Mouse (Mus musculus): ENCODE measurements at regions not wholly inside any gene's neighbourhood (a gene's known extent, or its start where the extent isn't known, plus 50 kb on each side); places are given as distances from the start of the nearest gene placed in this dataset.

DNA sequence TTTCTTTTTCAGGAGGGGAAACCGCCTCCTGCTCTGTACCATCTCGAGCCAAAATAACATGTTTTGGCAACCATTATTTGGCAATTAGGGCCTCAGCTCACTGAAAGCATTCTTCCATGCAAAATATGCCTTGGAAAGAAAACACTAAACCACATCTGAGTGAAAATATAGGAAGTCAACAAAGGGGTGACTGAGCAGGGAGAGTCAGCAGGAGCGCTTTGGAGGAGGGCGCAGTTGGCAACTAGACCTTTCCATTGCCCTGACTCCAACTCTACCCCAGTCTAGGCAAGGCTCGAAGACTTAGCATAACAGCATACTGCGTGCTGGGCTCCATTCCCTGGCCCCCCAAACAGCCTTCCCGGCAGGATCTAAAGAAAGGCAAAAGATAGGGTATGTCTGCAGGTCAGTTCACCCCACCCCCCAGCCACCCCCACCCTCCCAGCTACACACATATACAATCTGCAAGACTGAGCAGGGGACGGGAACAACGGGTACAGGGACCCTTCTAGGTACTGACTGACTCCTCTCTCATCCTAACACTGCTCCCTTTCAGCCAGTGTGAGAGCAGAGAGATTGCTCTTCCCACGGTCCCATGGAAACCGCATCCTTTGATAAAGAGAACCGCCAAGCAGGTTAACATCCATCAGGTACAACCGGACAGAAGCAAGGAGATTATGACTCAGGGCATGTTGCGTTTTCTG, 163.5 kb upstream of the Lef1 start:
- POLR2A ChIA-PET = interaction anchor here in 2 of 4 experiments (0.6 to 0.7 kb wide), 4 partner anchors 9 to 883 kb away, joined by 3 to 9 read pairs (median 4); no protein-coding TSS in a partner anchor
- CTCF ChIA-PET = interaction anchor here in 2 of 4 experiments (0.6 to 0.7 kb wide), 2 partner anchors 9 to 677 kb away, joined by 3 read pairs; no protein-coding TSS in a partner anchor

DNA sequence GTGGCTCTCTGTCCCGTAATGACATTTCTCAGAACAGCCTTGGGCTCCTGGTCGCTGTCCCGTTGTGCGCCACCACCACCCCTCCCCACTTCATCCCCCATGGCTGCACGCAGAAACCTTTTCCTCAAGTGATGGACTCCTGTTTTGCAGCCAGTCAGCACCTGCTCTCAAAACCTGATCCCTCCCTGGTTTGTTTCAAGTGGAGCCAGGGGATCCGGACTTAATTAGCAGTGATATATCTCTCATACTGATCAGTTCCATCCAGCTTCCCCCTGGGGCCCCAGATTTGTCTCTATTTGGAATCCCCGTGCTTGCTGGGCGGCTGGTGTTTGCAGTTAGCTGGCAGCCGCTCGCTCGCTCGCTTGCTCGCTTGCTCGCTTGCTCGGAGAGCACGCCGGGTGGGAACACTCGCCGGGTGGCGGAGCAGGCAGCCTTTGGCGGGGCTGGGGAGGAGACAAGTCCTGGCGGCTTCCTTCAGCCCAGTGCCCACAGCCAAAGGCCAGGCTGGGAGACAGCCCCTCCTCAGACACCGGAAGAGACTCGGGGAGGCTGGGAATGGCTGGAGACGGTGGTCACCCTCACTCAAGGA, 164.3 kb upstream of the Lef1 start:
- POLR2A ChIA-PET = interaction anchor here in 2 of 4 experiments (0.6 to 1.6 kb wide), 5 partner anchors 10 to 884 kb away, joined by 3 to 9 read pairs (median 3); no protein-coding TSS in a partner anchor
- CTCF ChIA-PET = interaction anchor here in 1 of 4 experiments (0.7 to 1.0 kb wide), 2 partner anchors 10 to 676 kb away, joined by 3 read pairs; no protein-coding TSS in a partner anchor

DNA sequence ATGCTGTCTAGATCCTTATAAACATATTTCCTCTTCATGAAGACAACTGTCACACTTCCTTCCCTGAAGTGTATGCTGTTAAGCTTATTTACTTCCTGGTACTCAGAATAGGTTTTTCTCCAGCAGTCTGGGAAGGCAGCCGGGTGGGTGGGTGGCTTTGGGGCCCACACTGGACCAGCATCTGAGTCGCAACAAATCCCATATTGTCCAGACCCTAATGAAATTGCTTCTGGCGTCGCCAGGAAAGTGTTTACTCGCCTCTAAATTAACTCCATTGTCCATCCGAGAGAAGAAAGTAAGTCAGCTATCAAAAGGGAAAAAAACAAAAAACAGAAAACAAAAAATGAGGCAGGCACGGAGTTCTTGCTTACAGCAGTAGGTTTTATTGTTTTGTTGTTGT, 164.9 kb upstream of the Lef1 start:
- ChIA-PET CTCF (interaction anchor here in 1 of 4 experiments (1.0 kb wide), 1 partner anchor 10 kb away, joined by 3 read pairs; no protein-coding TSS in a partner anchor), POLR2A (interaction anchor here in 1 of 4 experiments (1.0 to 1.6 kb wide), 2 partner anchors 10 to 140 kb away, joined by 3 to 6 read pairs; no protein-coding TSS in a partner anchor)

DNA sequence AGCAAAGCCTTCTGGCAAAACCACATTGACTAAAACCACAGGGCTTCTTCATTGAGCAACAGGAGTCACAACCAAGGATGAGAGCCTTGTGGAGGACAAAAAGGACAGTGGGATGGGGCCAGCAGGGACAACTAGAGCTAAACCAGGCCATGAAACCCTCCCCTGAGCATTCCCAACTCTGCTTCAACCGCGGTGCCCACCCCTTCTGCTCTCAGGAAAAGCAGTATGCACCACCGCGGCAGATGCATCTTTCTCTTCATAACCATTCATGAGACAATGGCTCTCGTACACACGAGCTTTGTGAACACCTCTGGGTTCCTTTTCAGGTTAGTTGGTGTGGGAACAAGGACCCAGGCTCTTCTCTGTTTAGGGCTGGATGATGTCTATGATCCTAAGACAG, 166.0 kb upstream of the Lef1 start:
- ChIA-PET POLR2A (interaction anchor here in 1 of 4 experiments (1.6 kb wide), 1 partner anchor 9 kb away, joined by 6 read pairs; no protein-coding TSS in a partner anchor), CTCF (interaction anchor here in 1 of 4 experiments (0.7 kb wide), 1 partner anchor 42 kb away, joined by 3 read pairs; no protein-coding TSS in a partner anchor)

DNA sequence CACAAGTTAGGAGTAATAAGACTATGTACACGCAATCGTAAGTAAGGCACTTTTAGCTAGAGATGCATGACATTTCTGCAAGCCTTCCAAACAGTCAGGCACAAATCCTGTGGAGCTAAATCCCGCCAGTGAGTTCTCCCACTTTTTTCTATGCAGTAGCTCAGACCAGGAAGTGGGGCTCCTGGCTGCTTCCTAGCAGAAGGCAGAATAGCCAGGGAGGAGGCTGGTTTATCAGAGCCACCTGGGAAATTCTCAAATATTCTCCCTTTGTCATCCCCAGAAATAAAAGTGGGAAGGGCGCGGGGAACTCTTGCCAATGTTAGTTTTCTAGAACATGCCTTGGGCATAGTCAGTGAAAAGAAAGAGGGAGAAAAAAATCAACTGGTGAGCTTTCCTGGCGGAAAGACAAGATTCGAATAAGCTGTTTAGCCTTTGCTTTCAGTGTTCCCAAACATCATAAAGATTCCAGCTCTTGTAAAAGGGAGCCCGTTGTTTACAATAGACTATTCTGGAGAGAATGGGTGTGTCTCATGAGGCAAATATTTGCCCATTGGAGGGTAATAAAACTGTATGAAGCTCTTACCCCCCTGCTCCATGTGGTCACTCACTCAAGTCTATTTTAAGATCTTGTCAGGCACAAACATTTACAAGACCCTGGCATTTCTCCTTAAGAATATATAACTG, 167.2 kb upstream of the Lef1 start:
- POLR2A ChIA-PET = interaction anchor here in 1 of 4 experiments (0.5 to 0.8 kb wide), 2 partner anchors 20 to 1712 kb away, joined by 3 to 6 read pairs; no protein-coding TSS in a partner anchor
- CTCF ChIA-PET = interaction anchor here in 1 of 4 experiments (0.6 kb wide), 1 partner anchor 9 kb away, joined by 3 read pairs; no protein-coding TSS in a partner anchor

DNA sequence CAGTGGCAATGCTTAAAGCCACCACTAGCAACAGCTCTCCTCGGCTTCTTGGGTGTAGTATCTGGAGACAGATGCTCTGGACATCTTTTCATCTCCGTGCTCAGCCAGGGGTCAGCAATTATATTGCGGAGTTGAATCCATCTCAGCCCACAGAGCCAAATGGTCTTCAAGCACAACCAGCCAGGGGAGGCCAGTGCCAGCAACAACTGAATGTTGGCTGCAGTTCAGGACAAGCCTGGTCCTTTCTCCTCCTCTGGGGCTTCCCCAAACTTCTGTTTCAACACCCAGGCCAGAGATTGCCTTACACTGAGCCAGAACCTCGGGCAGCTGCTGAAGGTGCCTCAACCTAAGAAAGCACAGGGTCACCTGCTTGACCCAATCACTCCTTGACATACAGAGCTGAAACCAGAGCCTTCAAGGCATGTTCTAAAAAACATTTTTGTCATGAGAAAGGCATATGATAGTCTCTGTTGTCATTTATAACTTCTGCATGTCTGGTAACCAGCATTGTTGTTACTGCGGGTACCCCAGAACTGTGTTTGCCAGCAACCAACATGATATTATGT, 169.9 kb upstream of the Lef1 start:
- CTCF ChIA-PET = no interaction called here
- POLR2A ChIA-PET = interaction anchor here in 1 of 4 experiments (0.6 kb wide), 1 partner anchor 1036 kb away, joined by 3 read pairs; no protein-coding TSS in a partner anchor

DNA sequence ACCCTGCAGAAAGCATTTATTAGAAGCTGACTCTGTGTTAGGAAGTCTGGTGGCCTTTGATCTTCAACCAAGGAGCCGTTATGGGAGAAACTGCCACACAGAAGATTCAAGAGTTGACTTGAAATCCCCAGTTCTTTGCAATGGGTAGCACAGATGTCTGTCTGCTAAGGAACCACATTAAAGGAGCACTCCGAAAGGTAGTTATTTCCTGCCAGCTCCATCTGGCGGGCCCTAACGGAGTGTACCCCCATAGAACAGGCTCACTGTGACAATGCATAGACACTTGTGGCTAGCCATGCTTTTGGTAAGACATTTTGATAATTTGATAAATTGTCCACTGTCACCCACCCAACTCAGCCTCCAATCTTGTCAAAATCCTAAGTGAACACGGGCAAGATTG, 173.3 kb upstream of the Lef1 start:
- ChIA-PET CTCF (no interaction called here), POLR2A (no interaction called here)

DNA sequence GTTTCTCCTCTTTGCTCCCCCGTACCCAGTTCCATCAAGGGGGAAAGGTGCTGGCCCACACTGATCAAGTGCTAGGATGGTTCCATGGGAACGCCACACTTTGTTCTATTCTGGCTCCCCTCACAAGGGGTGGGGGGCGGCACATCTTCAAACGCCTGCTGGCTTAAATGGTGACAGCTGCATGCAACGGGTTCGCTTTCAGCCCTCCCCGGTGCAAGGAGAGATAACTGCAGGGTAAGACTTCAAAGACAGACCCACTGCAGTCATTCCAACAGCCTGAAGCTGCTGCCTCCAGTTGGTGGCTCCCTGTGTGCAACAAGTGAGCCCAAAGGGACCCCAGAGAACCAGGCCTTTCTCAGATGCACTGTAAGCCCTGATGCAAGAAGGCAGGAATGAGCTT, 173.9 kb upstream of the Lef1 start:
- CTCF ChIA-PET = interaction anchor here in 1 of 4 experiments (0.7 kb wide), 1 partner anchor 9 kb away, joined by 3 read pairs; no protein-coding TSS in a partner anchor
- POLR2A ChIA-PET = interaction anchor here in 2 of 4 experiments (0.6 to 2.5 kb wide), 2 partner anchors 9 to 1105 kb away, joined by 6 read pairs; partner anchors contain the start of gene Gar1 (in 1 of the 2)

DNA sequence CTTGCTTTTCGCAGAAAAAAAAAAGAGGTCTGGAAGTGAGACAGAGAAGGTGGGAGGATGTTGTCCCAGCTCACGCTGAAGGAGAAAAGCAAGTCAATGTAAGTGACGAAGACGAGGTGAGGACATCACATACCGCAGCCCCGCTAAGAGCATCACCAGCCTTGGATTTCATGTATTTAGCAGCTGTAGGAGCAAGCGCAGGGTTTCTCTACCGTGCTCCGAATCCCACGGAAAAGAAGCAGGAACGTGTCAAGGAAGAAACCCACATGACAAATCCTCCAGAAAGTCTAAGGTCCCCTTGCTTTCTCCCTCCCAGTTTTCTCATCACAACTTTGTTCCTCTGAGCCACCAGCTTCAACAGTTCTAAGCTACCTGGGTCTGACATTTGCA, 174.3 kb upstream of the Lef1 start:
- POLR2A ChIA-PET = interaction anchor here in 1 of 4 experiments (2.5 kb wide), 1 partner anchor 9 kb away, joined by 6 read pairs; no protein-coding TSS in a partner anchor
- CTCF ChIA-PET = interaction anchor here in 1 of 4 experiments (0.7 kb wide), 1 partner anchor 10 kb away, joined by 3 read pairs; no protein-coding TSS in a partner anchor

DNA sequence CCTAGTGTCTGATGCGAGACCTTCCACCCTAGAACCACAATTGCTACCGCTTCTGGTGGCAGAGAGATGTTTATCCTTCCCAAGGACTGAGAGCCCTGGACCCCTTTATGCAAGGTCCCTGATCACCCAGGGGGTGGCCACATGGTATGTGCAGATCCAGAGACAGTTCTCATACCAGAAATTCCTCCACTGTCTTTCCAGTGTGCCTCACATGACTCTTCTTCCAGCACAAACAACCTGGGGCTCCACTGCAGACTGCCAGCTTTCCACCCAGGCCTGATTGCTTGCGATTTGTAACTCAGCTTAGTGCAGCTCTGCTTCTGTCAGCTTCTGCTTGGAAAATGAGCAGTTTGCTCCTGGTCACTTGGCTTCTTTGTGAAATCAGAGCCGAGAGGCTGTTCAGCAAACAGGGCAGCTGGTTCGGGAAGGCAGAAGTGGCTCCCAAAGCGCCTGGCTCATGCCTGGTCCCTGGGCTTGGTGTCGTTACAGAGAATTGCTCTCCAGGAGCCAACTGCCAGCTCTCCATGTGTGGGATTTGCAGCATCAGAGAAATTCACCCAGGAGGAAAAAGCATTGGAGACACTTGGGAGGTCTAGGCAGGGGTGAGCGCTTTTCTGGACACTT, 174.9 kb upstream of the Lef1 start:
- ChIA-PET POLR2A (interaction anchor here in 1 of 4 experiments (0.6 to 2.5 kb wide), 2 partner anchors 10 to 814 kb away, joined by 3 to 6 read pairs; no protein-coding TSS in a partner anchor), CTCF (interaction anchor here in 1 of 4 experiments (0.7 kb wide), 1 partner anchor 10 kb away, joined by 3 read pairs; no protein-coding TSS in a partner anchor)

DNA sequence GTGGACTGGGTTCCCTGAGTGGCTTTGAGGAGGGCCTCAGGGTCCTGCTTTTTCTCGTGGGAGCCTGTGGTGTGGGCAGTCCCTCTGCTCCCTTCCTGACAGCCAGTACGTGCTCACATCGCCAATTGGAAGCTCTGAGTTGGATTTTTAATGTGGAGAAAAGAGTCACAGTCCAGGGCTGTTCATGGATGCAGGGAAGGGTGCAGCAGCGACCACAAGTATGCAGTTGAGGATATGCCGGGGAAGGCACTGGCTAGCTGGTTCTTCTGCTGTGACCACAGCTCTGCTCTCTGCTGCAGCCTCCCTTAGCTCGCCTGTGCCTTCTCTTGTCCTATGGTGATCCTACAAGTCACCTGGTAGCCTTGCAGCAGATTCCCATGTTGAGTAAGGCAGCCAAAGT, 177.5 kb upstream of the Lef1 start:
- POLR2A ChIA-PET = interaction anchor here in 1 of 4 experiments (1.2 kb wide), 1 partner anchor 25 kb away, joined by 3 read pairs; no protein-coding TSS in a partner anchor
- CTCF ChIA-PET = interaction anchor here in 1 of 4 experiments (0.6 kb wide), 1 partner anchor 45 kb away, joined by 3 read pairs; no protein-coding TSS in a partner anchor

DNA sequence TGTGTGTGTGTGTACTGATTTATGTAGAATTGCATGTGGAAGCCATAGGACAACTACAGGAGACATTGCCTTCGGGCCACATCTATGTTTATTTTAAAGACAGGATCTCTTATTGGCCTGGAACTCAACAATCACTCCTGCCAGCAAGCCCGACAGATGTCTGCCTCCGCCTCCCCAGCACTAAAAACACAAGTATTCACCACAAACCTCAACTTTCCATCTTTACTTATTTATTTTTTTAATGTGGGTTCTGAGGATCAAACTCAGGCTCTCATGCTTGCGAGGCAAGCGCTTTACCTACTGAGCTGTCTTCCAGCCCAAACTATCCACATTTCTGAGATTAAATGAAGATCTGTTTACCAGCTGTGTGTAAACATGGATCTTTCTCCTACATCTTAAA, 178.0 kb upstream of the Lef1 start:
- ChIA-PET CTCF (no interaction called here), POLR2A (interaction anchor here in 1 of 4 experiments (1.2 kb wide), 1 partner anchor 25 kb away, joined by 3 read pairs; no protein-coding TSS in a partner anchor)

DNA sequence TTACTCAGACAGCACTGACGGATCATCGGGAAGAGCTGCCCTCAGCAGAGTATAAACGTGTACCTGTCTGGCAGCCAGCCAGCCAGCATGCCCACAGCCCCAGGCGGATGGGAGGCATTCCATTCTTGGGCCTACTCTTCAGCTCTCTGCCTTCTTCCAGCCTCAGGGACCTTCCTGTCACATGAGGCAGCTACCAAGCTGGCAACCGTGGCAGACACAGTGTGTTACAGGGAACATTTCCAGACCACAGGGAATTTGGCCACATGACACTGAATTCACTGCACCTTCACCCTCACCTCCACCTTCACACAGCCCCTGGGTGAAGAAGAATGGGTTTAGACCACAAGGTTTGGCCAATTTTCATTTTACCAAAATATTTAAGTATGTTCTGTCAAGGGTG, 185.3 kb upstream of the Lef1 start:
- CTCF ChIA-PET = interaction anchor here in 1 of 4 experiments (1.2 kb wide), 1 partner anchor 313 kb away, joined by 3 read pairs; no protein-coding TSS in a partner anchor
- POLR2A ChIA-PET = no interaction called here

DNA sequence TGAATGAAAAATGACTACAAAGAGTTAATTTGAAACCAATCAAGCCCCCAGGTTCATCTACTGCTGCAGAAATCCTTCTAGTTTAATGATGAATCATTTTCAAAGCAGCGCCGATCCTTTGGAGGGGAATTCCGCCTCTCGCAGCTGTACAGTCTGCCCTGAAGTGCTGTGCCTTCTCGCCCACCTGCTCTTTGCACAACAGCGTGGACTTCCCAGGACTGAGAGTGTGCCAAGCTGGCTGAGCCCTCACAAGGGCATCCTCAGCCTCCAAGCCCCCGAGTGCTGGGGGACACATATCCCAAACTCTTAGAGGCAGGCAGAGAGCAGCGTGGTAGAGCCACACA, 186.7 kb upstream of the Lef1 start:
- ChIA-PET CTCF (interaction anchor here in 2 of 4 experiments (1.2 to 1.4 kb wide), 2 partner anchors 163 to 314 kb away, joined by 3 to 5 read pairs; no protein-coding TSS in a partner anchor), POLR2A (no interaction called here)

DNA sequence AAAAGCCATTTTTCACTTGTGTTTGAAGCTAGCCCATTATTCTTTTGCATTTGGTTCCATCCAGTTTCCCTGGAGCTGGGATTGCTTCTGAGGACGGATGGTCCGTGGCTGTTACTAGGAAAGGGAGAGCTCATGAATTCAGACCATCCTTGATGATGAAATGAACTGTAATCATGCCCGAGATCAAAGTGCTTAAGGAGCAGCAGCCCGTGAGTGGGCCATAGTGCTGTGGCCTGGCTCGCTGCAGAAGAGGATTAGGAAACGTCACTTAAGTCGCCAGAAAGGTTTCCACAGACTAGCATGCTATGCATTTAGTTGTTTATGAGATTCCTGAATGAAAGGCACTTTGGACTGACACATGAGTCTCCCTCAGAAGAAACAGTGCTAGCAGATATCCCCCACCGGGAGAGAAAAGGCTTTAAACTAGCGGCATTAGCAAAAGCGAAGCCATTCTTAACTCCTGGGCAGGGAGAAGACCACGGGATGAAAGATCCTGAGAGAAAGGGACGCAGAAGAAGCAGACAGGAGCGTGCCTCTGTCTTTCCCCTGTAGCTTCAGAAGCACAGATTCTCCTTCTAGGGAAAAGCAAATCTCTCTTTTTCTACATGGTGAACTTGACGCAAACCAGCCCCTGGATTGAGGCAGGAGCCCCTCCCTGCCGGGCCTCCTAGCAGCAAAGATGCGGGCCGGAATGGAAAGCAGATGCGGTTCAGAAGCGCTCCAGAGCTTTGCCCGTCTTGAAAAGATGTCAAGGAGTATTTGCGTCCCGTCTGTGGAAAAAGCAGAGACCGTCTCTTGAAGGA, 187.3 kb upstream of the Lef1 start:
- CTCF ChIA-PET = interaction anchor here in 2 of 4 experiments (0.5 to 1.4 kb wide), 2 partner anchors 162 to 533 kb away, joined by 5 read pairs; no protein-coding TSS in a partner anchor
- POLR2A ChIA-PET = interaction anchor here in 1 of 4 experiments (0.9 kb wide), 1 partner anchor 20 kb away, joined by 3 read pairs; no protein-coding TSS in a partner anchor

DNA sequence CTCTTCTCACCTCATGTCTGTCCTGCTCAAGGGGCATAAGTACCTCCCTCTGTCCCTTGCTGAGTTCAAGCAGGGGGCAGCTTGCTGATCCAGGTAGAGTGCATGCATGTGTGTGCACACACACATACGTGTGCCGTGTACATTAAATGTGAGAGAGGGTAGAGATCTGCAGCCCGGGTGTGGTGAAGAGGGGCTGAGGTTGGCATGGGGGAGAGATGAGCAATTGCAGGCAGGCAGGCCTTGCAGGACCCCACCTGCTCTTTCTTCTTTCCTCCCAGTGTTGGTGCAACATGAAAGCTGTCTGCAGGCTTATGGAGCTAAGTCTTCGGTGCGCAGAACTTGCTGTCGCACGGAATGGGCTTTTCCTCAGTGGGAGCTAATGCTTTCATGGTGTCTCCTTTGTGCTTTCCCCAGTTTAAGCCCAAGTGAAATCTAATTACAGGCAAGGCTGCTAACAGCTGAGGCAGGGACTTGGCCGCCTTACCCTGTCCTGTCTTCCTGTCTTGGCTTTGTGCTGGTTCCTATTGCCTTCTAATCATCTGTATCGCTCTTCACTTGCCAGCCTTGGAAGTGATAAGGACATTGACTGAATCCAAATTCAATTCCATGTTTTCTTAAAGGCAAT, 188.5 kb upstream of the Lef1 start:
- ChIA-PET CTCF (no interaction called here), POLR2A (no interaction called here)

DNA sequence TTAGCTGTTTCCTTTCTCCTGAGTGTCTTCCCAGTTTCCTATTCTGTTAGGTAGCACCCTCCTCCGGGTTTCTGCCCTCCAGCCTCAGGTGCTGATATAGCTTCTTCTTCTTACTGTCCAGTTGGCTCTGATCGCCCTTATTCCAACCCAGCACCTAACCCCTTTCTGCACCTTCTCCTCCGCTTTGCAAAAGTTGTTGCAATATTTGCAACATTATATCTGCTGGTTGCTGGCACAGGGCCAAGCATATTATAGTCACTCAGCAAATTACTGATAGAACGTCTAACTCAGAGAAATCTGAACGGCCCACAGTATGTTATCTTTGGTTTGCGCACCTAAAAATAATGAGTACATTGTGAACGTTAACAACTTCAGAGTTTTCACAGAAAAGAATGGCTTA, 183.6 kb upstream of the Rpl34 start:
- ChIA-PET CTCF (no interaction called here), POLR2A (interaction anchor here in 1 of 4 experiments (0.6 kb wide), 1 partner anchor 942 kb away, joined by 3 read pairs; no protein-coding TSS in a partner anchor)

All from embryonic stem cell, embryonic (primary cell).